8 mouse cellular contexts compared by ENCODE assay signal in genomic region chr6:108457063-108457405, GRCm38 (mm10).
A peak's percentile ranks its signal among the peaks of the same experiment; 100 is the strongest.
DNase-seq lines count a peak whose midpoint lies in the region; ATAC-seq and TF ChIP-seq lines count a peak whose summit lies in the region.

No protein-coding gene starts in this region.

- H3K36me3 ChIP-seq in testis, adult 2 months (ENCODE audit: control insufficient read depth, insufficient read depth, low read length), result no peaks in the 10 kb centered on the region
- H3K36me3 ChIP-seq in embryonic facial prominence, embryonic 14.5 days (ENCODE audit: control insufficient read depth, insufficient read depth, low read length), result no peaks in the 10 kb centered on the region
- no peaks in the 10 kb centered on the region for H3K36me3 ChIP-seq in hindbrain, embryonic 12.5 days
- H3K36me3 ChIP-seq in liver, embryonic 16.5 days (ENCODE audit: control insufficient read depth, insufficient read depth), result no peaks in the 10 kb centered on the region
- H3K36me3 ChIP-seq in neural tube, embryonic 15.5 days, result no peaks in the 10 kb centered on the region

- no peak overlapping the region for H3K4me3 ChIP-seq in testis, adult 2 months (ENCODE audit: control insufficient read depth, low read depth, low read length)
- 0 out of 2 replicates have a peak overlapping the region, but pooled peaks have one; percentile 13 for H3K4me3 ChIP-seq in embryonic facial prominence, embryonic 14.5 days (ENCODE audit: low read depth, low read length)
- no peak overlapping the region for H3K4me3 ChIP-seq in hindbrain, embryonic 12.5 days
- H3K4me3 ChIP-seq in liver, embryonic 16.5 days (ENCODE audit: low read depth, low read length), result no peak overlapping the region
- H3K4me3 ChIP-seq in neural tube, embryonic 15.5 days (replicated peaks), result no peak overlapping the region

- H3K9me3 ChIP-seq in embryonic facial prominence, embryonic 14.5 days (ENCODE audit: control insufficient read depth, low read length), result no peaks in the 10 kb centered on the region
- no peaks in the 10 kb centered on the region for H3K9me3 ChIP-seq in hindbrain, embryonic 12.5 days (replicated peaks)
- no peaks in the 10 kb centered on the region for H3K9me3 ChIP-seq in liver, embryonic 16.5 days (replicated peaks; ENCODE audit: control insufficient read depth, low read length)
- no peaks in the 10 kb centered on the region for H3K9me3 ChIP-seq in neural tube, embryonic 15.5 days (replicated peaks)

- H3K27ac ChIP-seq in testis, adult 2 months (ENCODE audit: control insufficient read depth, insufficient read depth, low read depth, low read length), result peak overlapping the region; percentile 52; the same call in 1 of the 2 replicates
- H3K27ac ChIP-seq in embryonic facial prominence, embryonic 14.5 days (replicated peaks; ENCODE audit: low read depth, low read length), result peak overlapping the region; percentile 79
- H3K27ac ChIP-seq in hindbrain, embryonic 12.5 days, result 0 out of 2 replicates have a peak overlapping the region, but pooled peaks have one; percentile 35
- peak overlapping the region; percentile 39; the same call in 1 of the 2 replicates for H3K27ac ChIP-seq in liver, embryonic 16.5 days (ENCODE audit: low read length)
- H3K27ac ChIP-seq in neural tube, embryonic 15.5 days (replicated peaks), result no peak overlapping the region

- no peak for DNase-seq in testis, postnatal 10 days (ENCODE audit: low spot score)
- peak; percentile 56 for DNase-seq in embryonic facial prominence, embryonic 14.5 days (ENCODE audit: low spot score)
- DNase-seq in spleen, postnatal 4 days (ENCODE audit: low spot score in 2 of 2), result no peak
- DNase-seq in thymus, postnatal 10 days (ENCODE audit: low spot score in 2 of 2), result no peak

- TF ChIP-seq POLR2A in testis, adult 2 months (IDR thresholded peaks at IDR 0.05; ENCODE audit: control insufficient read depth, low read depth, low read length), result no peak

- TF ChIP-seq CTCF in testis, adult 2 months (IDR thresholded peaks at IDR 0.05; ENCODE audit: control insufficient read depth, insufficient read depth, insufficient replicate concordance, low read depth, low read length), result no peak

- H3K4me1 ChIP-seq in testis, adult 2 months (ENCODE audit: control insufficient read depth, insufficient read depth, low read length), result peaks cover 5% of the 10 kb centered on the region
- peaks cover 34% of the 10 kb centered on the region for H3K4me1 ChIP-seq in embryonic facial prominence, embryonic 14.5 days (ENCODE audit: control insufficient read depth, insufficient read depth, low read length)
- peaks cover 24% of the 10 kb centered on the region for H3K4me1 ChIP-seq in hindbrain, embryonic 12.5 days
- peaks cover 12% of the 10 kb centered on the region for H3K4me1 ChIP-seq in liver, embryonic 16.5 days (ENCODE audit: control insufficient read depth, low read depth, low read length)
- H3K4me1 ChIP-seq in neural tube, embryonic 15.5 days, result peaks cover 23% of the 10 kb centered on the region

- no peaks in the 10 kb centered on the region for H3K27me3 ChIP-seq in testis, adult 2 months (ENCODE audit: control insufficient read depth, insufficient read depth, low read length)
- no peaks in the 10 kb centered on the region for H3K27me3 ChIP-seq in embryonic facial prominence, embryonic 14.5 days (replicated peaks; ENCODE audit: control insufficient read depth, insufficient read depth, low read length)
- peaks cover 5% of the 10 kb centered on the region; the same call in 1 of the 2 replicates for H3K27me3 ChIP-seq in hindbrain, embryonic 12.5 days
- H3K27me3 ChIP-seq in liver, embryonic 16.5 days (ENCODE audit: control insufficient read depth, insufficient read depth, low read depth, low read length), result no peaks in the 10 kb centered on the region
- H3K27me3 ChIP-seq in neural tube, embryonic 15.5 days (replicated peaks), result no peaks in the 10 kb centered on the region

- H3K9ac ChIP-seq in embryonic facial prominence, embryonic 14.5 days (ENCODE audit: low read depth, low read length), result 0 out of 2 replicates have a peak overlapping the region, but pooled peaks have one; percentile 12
- H3K9ac ChIP-seq in hindbrain, embryonic 12.5 days, result no peak overlapping the region
- no peak overlapping the region for H3K9ac ChIP-seq in liver, embryonic 16.5 days (ENCODE audit: low read depth, low read length)
- H3K9ac ChIP-seq in neural tube, embryonic 15.5 days (replicated peaks), result no peak overlapping the region

- H3K4me2 ChIP-seq in embryonic facial prominence, embryonic 14.5 days (ENCODE audit: low read depth, low read length), result peak overlapping the region; percentile 52
- peak overlapping the region; percentile 47; the same call in 1 of the 2 replicates for H3K4me2 ChIP-seq in hindbrain, embryonic 12.5 days (replicated peaks)
- no peak overlapping the region for H3K4me2 ChIP-seq in liver, embryonic 16.5 days (ENCODE audit: low read depth, low read length)
- H3K4me2 ChIP-seq in neural tube, embryonic 15.5 days, result peak overlapping the region; percentile 54

- peak; percentile 56 for ATAC-seq in embryonic facial prominence, embryonic 14.5 days (ENCODE audit: low read depth)
- no peak; the same call in 1 of the 2 replicates for ATAC-seq in hindbrain, embryonic 12.5 days (ENCODE audit: low FRiP score)
- peak; percentile 25; the same call in 1 of the 2 replicates for ATAC-seq in liver, embryonic 16.5 days (ENCODE audit: low read depth)
- ATAC-seq in neural tube, embryonic 15.5 days (ENCODE audit: low FRiP score), result peak; percentile 11; the same call in 1 of the 2 replicates

- 13% methylated on average over 5 of the region's 5 CpGs for WGBS in embryonic facial prominence, embryonic 14.5 days
- WGBS in hindbrain, embryonic 12.5 days, result 11% methylated on average over 5 of the region's 5 CpGs
- WGBS in liver, embryonic 16.5 days (ENCODE audit: insufficient replicate concordance), result 28% methylated on average over 5 of the region's 5 CpGs
- WGBS in neural tube, embryonic 15.5 days, result 18% methylated on average over 5 of the region's 5 CpGs
